ENCODE assay signal across 9 mouse cellular contexts in genomic region chr7:84149821-84150220, GRCm38 (mm10). TPM values are rescaled to one million over a fixed set of nuclear protein-coding genes. Genes with fewer than 3 reads are reported as not detected.
DNase-seq lines count a peak whose midpoint lies in the region; ATAC-seq and TF ChIP-seq lines count a peak whose summit lies in the region.
"Had no signal": no experiment of that assay in that cellular context is flagged by ENCODE, and none has a peak within 500 bp of the region (broad histone marks: within the 10 kb centered on the region; RNA-seq: fewer than 3 reads in every experiment).

No protein-coding gene starts in this region.

- no peak for TF ChIP-seq CTCF in heart, adult 2 months (IDR thresholded peaks at IDR 0.05)
- TF ChIP-seq CTCF in CH12.LX (conservative IDR thresholded peaks at IDR 0.05 in 1 of 2, IDR thresholded peaks at IDR 0.05 in 1 of 2; ENCODE audit: low read depth in 2 of 2, low read length in 2 of 2): no peak

- no peak for TF ChIP-seq RAD21 in CH12.LX (IDR thresholded peaks at IDR 0.05; ENCODE audit: low read depth, low read length)

- no peak overlapping the region for H3K9ac ChIP-seq in heart, adult 2 months (ENCODE audit: low read depth, low read length)
- H3K9ac ChIP-seq in CH12.LX (ENCODE audit: insufficient read depth, low read depth): peak overlapping the region; percentile 88; the same call in 1 of the 2 replicates
- 0 out of 2 replicates have a peak overlapping the region, but pooled peaks have one; percentile 7 for H3K9ac ChIP-seq in liver, embryonic 15.5 days

- peak overlapping the region; percentile 86 for H3K4me3 ChIP-seq in heart, adult 2 months
- H3K4me3 ChIP-seq in CH12.LX (replicated peaks in 1 of 3; ENCODE audit: low read depth in 2 of 3, low read length in 2 of 3, poor library complexity in 1 of 3): peak overlapping the region; percentile 83 to 98 (median 93)
- peak overlapping the region; percentile 90 for H3K4me3 ChIP-seq in hindbrain, embryonic 10.5 days
- H3K4me3 ChIP-seq in liver, embryonic 15.5 days (replicated peaks): peak overlapping the region; percentile 81

- no peak for ATAC-seq in liver, embryonic 15.5 days (ENCODE audit: insufficient read depth)

- H3K9me3 ChIP-seq in CH12.LX (replicated peaks; ENCODE audit: low read length): no peaks in the 10 kb centered on the region
- no peaks in the 10 kb centered on the region for H3K9me3 ChIP-seq in hindbrain, embryonic 10.5 days
- no peaks in the 10 kb centered on the region for H3K9me3 ChIP-seq in liver, embryonic 15.5 days (replicated peaks)

- H3K36me3 ChIP-seq in heart, adult 2 months (ENCODE audit: control insufficient read depth, insufficient read depth, low read length): no peaks in the 10 kb centered on the region
- peaks cover 2 to 35% of the 10 kb centered on the region in 2 experiments for H3K36me3 ChIP-seq in CH12.LX (replicated peaks in 1 of 2; ENCODE audit: control insufficient read depth in 1 of 2, insufficient read depth in 1 of 2, low read length in 1 of 2)
- peaks cover 15% of the 10 kb centered on the region for H3K36me3 ChIP-seq in hindbrain, embryonic 10.5 days
- no peaks in the 10 kb centered on the region for H3K36me3 ChIP-seq in liver, embryonic 15.5 days (replicated peaks)

- in situ Hi-C loops in CH12.LX (cut with MboI; ENCODE audit: low pct_ligation_motif_present, low pct_unique_long_range_greater_than_20kb, low sequenced_read_pairs): loop anchor here (25.0 kb wide), 1 partner anchor 112 kb away; no protein-coding TSS in a partner anchor

- H3K27ac ChIP-seq in heart, adult 2 months: no peak overlapping the region; the same call in 1 of the 2 replicates
- no peak overlapping the region for H3K27ac ChIP-seq in CH12.LX (ENCODE audit: insufficient read depth, low read depth)
- no peak overlapping the region for H3K27ac ChIP-seq in hindbrain, embryonic 10.5 days
- no peak overlapping the region for H3K27ac ChIP-seq in liver, embryonic 15.5 days (replicated peaks)

- dilution Hi-C loops in CH12.LX (cut with MboI; ENCODE audit: extremely low pct_ligation_motif_present, extremely low pct_unique_long_range_greater_than_20kb, low sequenced_read_pairs): no loop called here

- intact Hi-C loops in heart, adult 2 months (cut with DNase I): loop anchor here (5.0 kb wide), 2 partner anchors 33 to 258 kb away; no protein-coding TSS in a partner anchor
- intact Hi-C loops in heart, postnatal 25 days (cut with DNase I): loop anchor here (5.0 kb wide), 1 partner anchor 63 kb away; the partner anchor contains the start of gene Cemip

- peak overlapping the region; percentile 67 for H3K4me2 ChIP-seq in CH12.LX (ENCODE audit: insufficient read depth, low read depth, poor library complexity, severe bottlenecking)
- H3K4me2 ChIP-seq in liver, embryonic 15.5 days: peak overlapping the region; percentile 98

- peaks cover 2% of the 10 kb centered on the region for H3K79me2 ChIP-seq in heart, adult 2 months (replicated peaks; ENCODE audit: control insufficient read depth, insufficient read depth, low read length)
- H3K79me2 ChIP-seq in CH12.LX (replicated peaks; ENCODE audit: control insufficient read depth, extremely low read depth, insufficient read depth, poor library complexity, severe bottlenecking): peaks cover 59% of the 10 kb centered on the region

- no peaks in the 10 kb centered on the region for H3K27me3 ChIP-seq in heart, adult 2 months (ENCODE audit: control insufficient read depth, insufficient read depth, low read length)
- H3K27me3 ChIP-seq in CH12.LX (replicated peaks): no peaks in the 10 kb centered on the region
- H3K27me3 ChIP-seq in hindbrain, embryonic 10.5 days (ENCODE audit: insufficient read depth, poor library complexity, severe bottlenecking): no peaks in the 10 kb centered on the region
- peaks cover 5% of the 10 kb centered on the region; the same call in 1 of the 2 replicates for H3K27me3 ChIP-seq in liver, embryonic 15.5 days

- 61% methylated on average over 4 of the region's 4 CpGs for WGBS in heart, adult 2 months
- 76% methylated on average over 4 of the region's 4 CpGs for WGBS in hindbrain, embryonic 10.5 days
- 48% methylated on average over 4 of the region's 4 CpGs for WGBS in liver, embryonic 15.5 days (ENCODE audit: insufficient replicate concordance)

- peaks cover 5% of the 10 kb centered on the region; the same call in 1 of the 2 replicates for H3K4me1 ChIP-seq in heart, adult 2 months (ENCODE audit: control insufficient read depth, insufficient read depth, low read length)
- peaks cover 20 to 54% of the 10 kb centered on the region in 2 experiments for H3K4me1 ChIP-seq in CH12.LX (ENCODE audit: control insufficient read depth in 1 of 2, insufficient read depth in 2 of 2)
- H3K4me1 ChIP-seq in hindbrain, embryonic 10.5 days (replicated peaks): peaks cover 64% of the 10 kb centered on the region
- H3K4me1 ChIP-seq in liver, embryonic 15.5 days (replicated peaks): peaks cover 67% of the 10 kb centered on the region

- no peak for TF ChIP-seq EP300 in heart, adult 2 months (IDR thresholded peaks at IDR 0.05; ENCODE audit: insufficient read depth, low read depth, low read length)
- TF ChIP-seq EP300 in CH12.LX (IDR thresholded peaks at IDR 0.05; ENCODE audit: low read length): no peak

- no peak for TF ChIP-seq POLR2A in heart, adult 2 months (IDR thresholded peaks at IDR 0.05; ENCODE audit: insufficient read depth, low read depth, low read length)
- TF ChIP-seq POLR2A in CH12.LX (IDR thresholded peaks at IDR 0.05; ENCODE audit: low read depth, low read length): no peak

- DNase-seq in heart, adult 2 months: no peak
- DNase-seq in heart, postnatal 25 days (ENCODE audit: low spot score): no peak
- DNase-seq in CH12.LX (ENCODE audit: extremely low read depth): no peak
- no peak for DNase-seq in hindbrain, embryonic 10.5 days (ENCODE audit: low spot score)
- DNase-seq in cerebellum, postnatal 14 days: no peak
- no peak for DNase-seq in right cerebral cortex, postnatal 14 days
- no peak for DNase-seq in thymus, adult 18-20 months
- DNase-seq: cerebellum, adult 9-11 months had no signal

TF ChIP-seq in CH12.LX, 34 proteins besides CTCF, POLR2A, EP300 and RAD21:
- no peak for TF ChIP-seq NRF1 (IDR thresholded peaks at IDR 0.05; ENCODE audit: low read depth, low read length)
- TF ChIP-seq SIN3A (IDR thresholded peaks at IDR 0.05; ENCODE audit: low read length): peak; percentile 77

RNA-seq across cellular contexts. Expression of gene Abhd17c, which starts 1.9 kb away (rescaled TPM):
- total RNA-seq in heart, adult 2 months (2021): 10 to 100 TPM; 32.7 to 34.8 TPM
- polyA plus RNA-seq in heart, adult 2 months (2012; rRNA removed): 29.5 and 40.8 TPM in 2 replicates
- total RNA-seq in heart, postnatal 25 days (2021): 10 to 100 TPM; 32.1 to 32.4 TPM
- total RNA-seq in CH12.LX (2012; rRNA removed) (34.0 and 35.3 TPM in 2 replicates), CH12.LX (2014; rRNA removed) (40.4 and 41.8 TPM in 2 replicates)
- polyA plus RNA-seq in CH12.LX (2012; ENCODE audit: insufficient read length, low read depth): 36.1 and 44.0 TPM in 2 replicates
- 26.7 and 32.2 TPM in 2 replicates for polyA plus RNA-seq in hindbrain, embryonic 10.5 days (2016; fragmentation: Nextera tagmentation; extraction: Ambion mirVana)
- polyA plus RNA-seq in liver, embryonic 15.5 days (2015; fragmentation: Nextera tagmentation; extraction: Ambion mirVana): 22.3 and 22.9 TPM in 2 replicates
